Mouse (Mus musculus): ENCODE measurements around the gene Parva. TPM values are rescaled to one million over a fixed set of nuclear protein-coding genes. Genes with fewer than 3 reads are reported as not detected.

Parva gene
- polyA plus RNA-seq, 1 experiment from 2014 or later: 70.0 TPM

GRCm38 (mm10) chr7:112400175-112400574, 27.1 kb upstream of the Parva start:
- no peak overlapping the region for H3K4me2 ChIP-seq (replicated peaks; ENCODE audit: low read depth, low read length)
- no peak overlapping the region for H3K4me3 ChIP-seq (ENCODE audit: low read depth, low read length)
- H3K27me3 ChIP-seq (replicated peaks; ENCODE audit: insufficient read depth, low read length): no peaks in the 10 kb centered on the region
- H3K27ac ChIP-seq (ENCODE audit: low read length): no peak overlapping the region
- 41% methylated on average over 6 of the region's 6 CpGs for WGBS
- H3K4me1 ChIP-seq (ENCODE audit: insufficient read depth, low read depth, low read length): no peaks in the 10 kb centered on the region
- H3K9me3 ChIP-seq (ENCODE audit: low read length): no peaks in the 10 kb centered on the region
- no peaks in the 10 kb centered on the region for H3K36me3 ChIP-seq (ENCODE audit: insufficient read depth, low read length)
- TF ChIP-seq EP300 (IDR thresholded peaks at IDR 0.05): no peak
- peak; percentile 97 for TF ChIP-seq CTCF (IDR thresholded peaks at IDR 0.05)
- ATAC-seq: peak; percentile 57; the same call in 1 of the 2 replicates
- no peak overlapping the region for H3K9ac ChIP-seq (replicated peaks; ENCODE audit: low read depth)
- DNase-seq (ENCODE audit: low spot score): peak; percentile 90

- ATAC-seq: no peak
- Histone ChIP-seq H3K9ac (replicated peaks; ENCODE audit: low read depth) (no peak overlapping the region), H3K4me3 (ENCODE audit: low read depth, low read length) (no peak overlapping the region), H3K4me1 (ENCODE audit: insufficient read depth, low read depth, low read length) (no peaks in the 10 kb centered on the region), H3K36me3 (ENCODE audit: insufficient read depth, low read length) (no peaks in the 10 kb centered on the region), H3K27ac (ENCODE audit: low read length) (no peak overlapping the region), H3K4me2 (replicated peaks; ENCODE audit: low read depth, low read length) (no peak overlapping the region), H3K27me3 (replicated peaks; ENCODE audit: insufficient read depth, low read length) (no peaks in the 10 kb centered on the region), H3K9me3 (ENCODE audit: low read length) (no peaks in the 10 kb centered on the region)
- peak; percentile 41 for DNase-seq (ENCODE audit: low spot score)
- WGBS: 42% methylated on average over 2 of the region's 2 CpGs
- TF ChIP-seq CTCF (IDR thresholded peaks at IDR 0.05) (no peak), EP300 (IDR thresholded peaks at IDR 0.05) (no peak)
Observed at GRCm38 (mm10) chr7:112405061-112405460, 22.2 kb upstream of the Parva start.

GRCm38 (mm10) chr7:112405578-112405977, 21.7 kb upstream of the Parva start:
- Histone ChIP-seq H3K27me3 (replicated peaks; ENCODE audit: insufficient read depth, low read length) (no peaks in the 10 kb centered on the region), H3K4me3 (ENCODE audit: low read depth, low read length) (no peak overlapping the region), H3K4me2 (replicated peaks; ENCODE audit: low read depth, low read length) (no peak overlapping the region), H3K4me1 (ENCODE audit: insufficient read depth, low read depth, low read length) (no peaks in the 10 kb centered on the region), H3K9me3 (ENCODE audit: low read length) (no peaks in the 10 kb centered on the region), H3K36me3 (ENCODE audit: insufficient read depth, low read length) (no peaks in the 10 kb centered on the region), H3K27ac (ENCODE audit: low read length) (no peak overlapping the region), H3K9ac (replicated peaks; ENCODE audit: low read depth) (no peak overlapping the region)
- DNase-seq (ENCODE audit: low spot score): no peak
- TF ChIP-seq EP300 (IDR thresholded peaks at IDR 0.05): no peak
- TF ChIP-seq CTCF (IDR thresholded peaks at IDR 0.05): no peak
- no peak for ATAC-seq
- WGBS: 64% methylated on average over 8 of the region's 8 CpGs

- TF ChIP-seq CTCF (IDR thresholded peaks at IDR 0.05) (no peak), EP300 (IDR thresholded peaks at IDR 0.05) (no peak)
- Histone ChIP-seq H3K27me3 (replicated peaks; ENCODE audit: insufficient read depth, low read length) (no peaks in the 10 kb centered on the region), H3K4me2 (replicated peaks; ENCODE audit: low read depth, low read length) (no peak overlapping the region), H3K27ac (ENCODE audit: low read length) (no peak overlapping the region), H3K36me3 (ENCODE audit: insufficient read depth, low read length) (no peaks in the 10 kb centered on the region), H3K9ac (replicated peaks; ENCODE audit: low read depth) (no peak overlapping the region), H3K9me3 (ENCODE audit: low read length) (no peaks in the 10 kb centered on the region), H3K4me3 (ENCODE audit: low read depth, low read length) (no peak overlapping the region), H3K4me1 (ENCODE audit: insufficient read depth, low read depth, low read length) (no peaks in the 10 kb centered on the region)
- 45% methylated on average over 7 of the region's 7 CpGs for WGBS
- DNase-seq (ENCODE audit: low spot score): no peak
- no peak for ATAC-seq
Observed at GRCm38 (mm10) chr7:112407597-112407996, 19.7 kb upstream of the Parva start.

GRCm38 (mm10) chr7:112409991-112410390, 17.3 kb upstream of the Parva start:
- H3K36me3 ChIP-seq (ENCODE audit: insufficient read depth, low read length): no peaks in the 10 kb centered on the region
- WGBS: 89% methylated on average over 3 of the region's 3 CpGs
- TF ChIP-seq CTCF (IDR thresholded peaks at IDR 0.05) (no peak), EP300 (IDR thresholded peaks at IDR 0.05) (no peak)

GRCm38 (mm10) chr7:112413286-112413685, 14.0 kb upstream of the Parva start:
- TF ChIP-seq EP300 (IDR thresholded peaks at IDR 0.05) (no peak), CTCF (IDR thresholded peaks at IDR 0.05) (no peak)
- Histone ChIP-seq H3K4me1 (ENCODE audit: insufficient read depth, low read depth, low read length) (no peaks in the 10 kb centered on the region), H3K9me3 (ENCODE audit: low read length) (no peaks in the 10 kb centered on the region), H3K4me2 (replicated peaks; ENCODE audit: low read depth, low read length) (no peak overlapping the region), H3K36me3 (ENCODE audit: insufficient read depth, low read length) (no peaks in the 10 kb centered on the region), H3K27ac (ENCODE audit: low read length) (no peak overlapping the region), H3K9ac (replicated peaks; ENCODE audit: low read depth) (no peak overlapping the region), H3K27me3 (replicated peaks; ENCODE audit: insufficient read depth, low read length) (no peaks in the 10 kb centered on the region), H3K4me3 (ENCODE audit: low read depth, low read length) (no peak overlapping the region)
- 67% methylated on average over 6 of the region's 6 CpGs for whole genome bisulfite sequencing
- DNase-seq (ENCODE audit: low spot score): no peak
- ATAC-seq: no peak

More at GRCm38 (mm10) chr7:112409991-112410390, 17.3 kb upstream of the Parva start:
- no peak overlapping the region for H3K27ac ChIP-seq (ENCODE audit: low read length)
- no peak overlapping the region for H3K9ac ChIP-seq (replicated peaks; ENCODE audit: low read depth)
- no peak overlapping the region for H3K4me3 ChIP-seq (ENCODE audit: low read depth, low read length)
- no peak overlapping the region for H3K4me2 ChIP-seq (replicated peaks; ENCODE audit: low read depth, low read length)
- H3K4me1 ChIP-seq (ENCODE audit: insufficient read depth, low read depth, low read length): no peaks in the 10 kb centered on the region
- no peaks in the 10 kb centered on the region for H3K27me3 ChIP-seq (replicated peaks; ENCODE audit: insufficient read depth, low read length)
- no peaks in the 10 kb centered on the region for H3K9me3 ChIP-seq (ENCODE audit: low read length)
- no peak for ATAC-seq
- DNase-seq (ENCODE audit: low spot score): no peak

GRCm38 (mm10) chr7:112416058-112416526, 11.2 kb upstream of the Parva start:
- Histone ChIP-seq H3K4me2 (replicated peaks; ENCODE audit: low read depth, low read length) (no peak overlapping the region), H3K4me3 (ENCODE audit: low read depth, low read length) (no peak overlapping the region), H3K36me3 (ENCODE audit: insufficient read depth, low read length) (no peaks in the 10 kb centered on the region), H3K27ac (ENCODE audit: low read length) (no peak overlapping the region), H3K9me3 (ENCODE audit: low read length) (no peaks in the 10 kb centered on the region), H3K27me3 (replicated peaks; ENCODE audit: insufficient read depth, low read length) (no peaks in the 10 kb centered on the region), H3K9ac (replicated peaks; ENCODE audit: low read depth) (no peak overlapping the region), H3K4me1 (ENCODE audit: insufficient read depth, low read depth, low read length) (no peaks in the 10 kb centered on the region)
- 18% methylated on average over 14 of the region's 14 CpGs for WGBS
- no peak for DNase-seq (ENCODE audit: low spot score)
- TF ChIP-seq CTCF (IDR thresholded peaks at IDR 0.05) (no peak), EP300 (IDR thresholded peaks at IDR 0.05) (no peak)
- ATAC-seq: no peak
